8 mouse cellular contexts compared by ENCODE assay signal in genomic region chr9:61371755-61372509, GRCm38 (mm10). TPM values are rescaled to one million over a fixed set of nuclear protein-coding genes. Genes with fewer than 3 reads are reported as not detected.
DNase-seq lines count a peak whose midpoint lies in the region; ATAC-seq and TF ChIP-seq lines count a peak whose summit lies in the region.

Tle3 (plus strand) TSS chr9:61372366.

- ATAC-seq in G1E (ENCODE audit: extremely low read depth, insufficient number of reproducible peaks, low FRiP score, poor library complexity, severe bottlenecking): peak; percentile 51; the same call in 1 of the 2 replicates
- peak; percentile 64 for ATAC-seq in forebrain, embryonic 16.5 days
- peak; percentile 67 for ATAC-seq in lung, embryonic 14.5 days (ENCODE audit: insufficient read depth)

- H3K9me3 ChIP-seq in G1E (replicated peaks): peaks cover 14% of the 10 kb centered on the region
- H3K9me3 ChIP-seq in forebrain, embryonic 16.5 days (ENCODE audit: control insufficient read depth, low read length): no peaks in the 10 kb centered on the region
- H3K9me3 ChIP-seq in lung, embryonic 14.5 days (ENCODE audit: low read depth, low read length): no peaks in the 10 kb centered on the region

- peaks cover 26% of the 10 kb centered on the region for H3K27me3 ChIP-seq in G1E (ENCODE audit: insufficient read depth, low read length)
- H3K27me3 ChIP-seq in forebrain, embryonic 16.5 days (replicated peaks; ENCODE audit: control insufficient read depth, insufficient read depth, low read length): no peaks in the 10 kb centered on the region
- no peaks in the 10 kb centered on the region for H3K27me3 ChIP-seq in lung, embryonic 14.5 days (ENCODE audit: insufficient read depth, low read length)
- H3K27me3 ChIP-seq in thymus, adult 2 months (ENCODE audit: control insufficient read depth, insufficient read depth, low read length): peaks cover 4% of the 10 kb centered on the region; the same call in 1 of the 2 replicates

- H3K4me1 ChIP-seq in G1E (ENCODE audit: insufficient read depth, low read depth, low read length): peaks cover 23% of the 10 kb centered on the region
- peaks cover 55% of the 10 kb centered on the region for H3K4me1 ChIP-seq in forebrain, embryonic 16.5 days (replicated peaks; ENCODE audit: control insufficient read depth, insufficient read depth, low read length)
- H3K4me1 ChIP-seq in lung, embryonic 14.5 days (ENCODE audit: insufficient read depth): peaks cover 50% of the 10 kb centered on the region
- peaks cover 21% of the 10 kb centered on the region for H3K4me1 ChIP-seq in olfactory bulb, adult 2 months (ENCODE audit: control insufficient read depth, insufficient read depth, low read length)
- peaks cover 30% of the 10 kb centered on the region for H3K4me1 ChIP-seq in thymus, adult 2 months (replicated peaks; ENCODE audit: control insufficient read depth, insufficient read depth, low read length)

- intact Hi-C loops in heart, postnatal 36 days (cut with DNase I): loop anchor here (2.0 to 5.0 kb wide), 4 partner anchors 157 to 340 kb away; no protein-coding TSS in a partner anchor

- no peak for TF ChIP-seq CTCF in G1E (IDR thresholded peaks at IDR 0.05; ENCODE audit: low read depth, low read length)
- TF ChIP-seq CTCF in layer of hippocampus, adult 2 months (conservative IDR thresholded peaks at IDR 0.05): peak; percentile 81
- peak; percentile 69 for TF ChIP-seq CTCF in lung, embryonic 14.5 days (IDR thresholded peaks at IDR 0.05; ENCODE audit: low read depth)
- no peak for TF ChIP-seq CTCF in olfactory bulb, adult 2 months (IDR thresholded peaks at IDR 0.05; ENCODE audit: insufficient read depth, low read depth, low read length)
- peak; percentile 52; the same call in 1 of the 2 replicates for TF ChIP-seq CTCF in thymus, adult 2 months (IDR thresholded peaks at IDR 0.05; ENCODE audit: borderline replicate concordance, control insufficient read depth, extremely low read depth, insufficient read depth, low read length, poor library complexity)

- peak within 1 kb of the TSS; percentile 99 for H3K9ac ChIP-seq in forebrain, embryonic 16.5 days (replicated peaks; ENCODE audit: low read depth, low read length)
- H3K9ac ChIP-seq in lung, embryonic 14.5 days: peak within 1 kb of the TSS; percentile 98

- peaks cover 13% of the 10 kb centered on the region for H3K36me3 ChIP-seq in G1E (replicated peaks)
- no peaks in the 10 kb centered on the region for H3K36me3 ChIP-seq in forebrain, embryonic 16.5 days (ENCODE audit: control insufficient read depth, insufficient read depth)
- peaks cover 19% of the 10 kb centered on the region for H3K36me3 ChIP-seq in lung, embryonic 14.5 days (ENCODE audit: insufficient read depth)
- H3K36me3 ChIP-seq in thymus, adult 2 months (ENCODE audit: control insufficient read depth, insufficient read depth, low read length): peaks cover 3% of the 10 kb centered on the region; the same call in 1 of the 2 replicates

- peak; percentile 90 for DNase-seq in G1E (ENCODE audit: low spot score)
- DNase-seq in cerebellum, adult 18-20 months: peak; percentile 99
- DNase-seq in heart, postnatal 36 days: peak; percentile 94 to 97
- DNase-seq in layer of hippocampus, adult 2 months (ENCODE audit: low spot score in 2 of 2): peak; percentile 98 to 99
- DNase-seq in lung, embryonic 14.5 days: peak; percentile 100
- DNase-seq in thymus, adult 2 months: peak; percentile 98

- H3K4me3 ChIP-seq in G1E (ENCODE audit: low read depth, low read length): peak within 1 kb of the TSS; percentile 75
- H3K4me3 ChIP-seq in forebrain, embryonic 16.5 days (replicated peaks; ENCODE audit: low read length): peak within 1 kb of the TSS; percentile 79
- H3K4me3 ChIP-seq in layer of hippocampus, adult 2 months: peak within 1 kb of the TSS; percentile 53
- H3K4me3 ChIP-seq in lung, embryonic 14.5 days (ENCODE audit: low read depth, low read length): peak within 1 kb of the TSS; percentile 93
- H3K4me3 ChIP-seq in olfactory bulb, adult 2 months (ENCODE audit: insufficient read depth, low read depth, low read length): peak within 1 kb of the TSS; percentile 68
- H3K4me3 ChIP-seq in thymus, adult 2 months (ENCODE audit: control insufficient read depth, insufficient read depth, low read length): peak within 1 kb of the TSS; percentile 82

- peak within 1 kb of the TSS; percentile 89 for H3K27ac ChIP-seq in forebrain, embryonic 16.5 days (ENCODE audit: low read length)
- peak within 1 kb of the TSS; percentile 96 for H3K27ac ChIP-seq in layer of hippocampus, adult 2 months
- H3K27ac ChIP-seq in lung, embryonic 14.5 days (ENCODE audit: low read depth): peak within 1 kb of the TSS; percentile 97
- H3K27ac ChIP-seq in olfactory bulb, adult 2 months (ENCODE audit: insufficient read depth, low read depth, low read length): peak within 1 kb of the TSS; percentile 87
- peak within 1 kb of the TSS; percentile 69 for H3K27ac ChIP-seq in thymus, adult 2 months (ENCODE audit: control insufficient read depth, insufficient read depth, low read length)

- peak within 1 kb of the TSS; percentile 94 for H3K4me2 ChIP-seq in forebrain, embryonic 16.5 days (ENCODE audit: low read length)
- H3K4me2 ChIP-seq in lung, embryonic 14.5 days: peak within 1 kb of the TSS; percentile 99

- under 1% methylated on average over 35 of the region's 35 CpGs for WGBS in forebrain, embryonic 16.5 days
- under 1% methylated on average over 35 of the region's 35 CpGs for WGBS in lung, embryonic 14.5 days
- under 1% methylated on average over 35 of the region's 35 CpGs for WGBS in olfactory bulb, adult 2 months
- WGBS in thymus, adult 2 months: 0% methylated on average over 35 of the region's 35 CpGs

- TF ChIP-seq POLR2A in olfactory bulb, adult 2 months (IDR thresholded peaks at IDR 0.05; ENCODE audit: insufficient read depth, low read depth, low read length): peak; percentile 81
- peak; percentile 91 for TF ChIP-seq POLR2A in thymus, adult 2 months (IDR thresholded peaks at IDR 0.05; ENCODE audit: control insufficient read depth, extremely low read depth, insufficient read depth, low read length, poor library complexity)

RNA-seq across cellular contexts. Expression of gene Tle3, which starts in this region (rescaled TPM):
- 131 and 136 TPM in 2 replicates for total RNA-seq in G1E (2014; fragmentation: Nextera tagmentation)
- 22.7 and 29.7 TPM in 2 replicates for total RNA-seq in G1E (2017)
- 144 and 162 TPM in 2 replicates for polyA plus RNA-seq in G1E (2012)
- polyA plus RNA-seq in forebrain, embryonic 16.5 days (2015; fragmentation: Nextera tagmentation; extraction: Ambion mirVana): 36.8 and 42.5 TPM in 2 replicates
- total RNA-seq in heart, postnatal 36 days (2021): 10 to 100 TPM; 16.8 to 16.9 TPM
- total RNA-seq in layer of hippocampus, adult 2 months (2021): 10 to 100 TPM; 53.1 to 57.2 TPM
- 28.7 and 32.5 TPM in 2 replicates for polyA plus RNA-seq in lung, embryonic 14.5 days (2014; fragmentation: Nextera tagmentation; extraction: Ambion mirVana)
- not detected in 2 replicates for polyA plus RNA-seq in olfactory bulb, adult 2 months (2012; ENCODE audit: insufficient read depth, insufficient read length, low replicate concordance, missing spikeins)
- 205 and 254 TPM in 2 replicates for polyA plus RNA-seq in thymus, adult 2 months (2012; rRNA removed)

Comparison
In these comparisons a context has a peak if more than half of its experiments do, and no peak if none do; other contexts are left out.
1. Peak in every context shown above with its lines: DNase-seq, ATAC-seq, H3K4me3 ChIP-seq and H3K27ac ChIP-seq.
2. CTCF ChIP-seq: peak in layer of hippocampus, adult 2 months (single experiment), lung, embryonic 14.5 days (single experiment) and thymus, adult 2 months (single experiment); none in G1E (single experiment) and olfactory bulb, adult 2 months (single experiment).